Mouse (Mus musculus) testis, adult 2 months (tissue): ENCODE results near the gene Syt5. TPM values are rescaled to one million over a fixed set of nuclear protein-coding genes. Genes with fewer than 3 reads are reported as not detected.

Experiments
- H3K27ac ChIP-seq: fragments of 200-500 bp; 2 replicates; pipeline ENCODE4 v1.5.1; 2012; ENCODE audit warnings: low read depth, low read length; ENCODE audit not compliant: control insufficient read depth, insufficient read depth
- H3K27me3 ChIP-seq: fragments of 200-500 bp; 2 replicates; pipeline ENCODE4 v1.6.1; 2012; ENCODE audit warnings: mild to moderate bottlenecking, low read length, moderate library complexity; ENCODE audit not compliant: control insufficient read depth, insufficient read depth
- H3K36me3 ChIP-seq: fragments of 200-500 bp; 2 replicates; pipeline ENCODE4 v1.6.1; 2012; ENCODE audit warnings: mild to moderate bottlenecking, low read length; ENCODE audit not compliant: control insufficient read depth, insufficient read depth
- H3K4me1 ChIP-seq: fragments of 200-500 bp; 2 replicates; pipeline ENCODE4 v1.6.1; 2012; ENCODE audit warnings: low read length; ENCODE audit not compliant: control insufficient read depth, insufficient read depth
- H3K4me3 ChIP-seq: fragments of 200-500 bp; 2 replicates; pipeline ENCODE4 v1.5.1; 2012; ENCODE audit warnings: low read depth, mild to moderate bottlenecking, low read length, moderate library complexity, mixed read lengths; ENCODE audit not compliant: control insufficient read depth
- CTCF ChIP-seq: fragments of 200-500 bp; IDR thresholded peaks from 2 replicates; pipeline ENCODE4 v1.5.1; 2012; ENCODE audit warnings: low read depth, mild to moderate bottlenecking, inconsistent platforms, low read length, moderate library complexity; ENCODE audit not compliant: control insufficient read depth, insufficient read depth, insufficient replicate concordance
- POLR2A ChIP-seq: fragments of 200-500 bp; IDR thresholded peaks from 2 replicates; pipeline ENCODE4 v1.6.1; 2012; ENCODE audit warnings: low read depth, mild to moderate bottlenecking, inconsistent platforms, low read length, moderate library complexity; ENCODE audit not compliant: control insufficient read depth
- polyA plus RNA-seq: library from polyadenylated mRNA; depleted of rRNA; stranded (reverse); fragments of >200 nt; gene quantifications from 2 replicates; pipeline ENCODE4 v1.2.3, GENCODE M21; 2012

Syt5 gene
- polyA plus RNA-seq, 1 experiment, result 4.5 TPM

GRCm38 (mm10) chr7:4502421-4503090, 44.8 kb downstream of the Syt5 start:
- no peaks in the 10 kb centered on the region for H3K27me3 ChIP-seq
- no peak overlapping the region for H3K27ac ChIP-seq
- TF ChIP-seq POLR2A (no peak), CTCF (no peak)
- H3K36me3 ChIP-seq, result no peaks in the 10 kb centered on the region; the same call in 1 of the 2 replicates
- H3K4me1 ChIP-seq, result peaks cover 15% of the 10 kb centered on the region
- peak overlapping the region; percentile 90 for H3K4me3 ChIP-seq

- H3K4me1 ChIP-seq, result peaks cover 18% of the 10 kb centered on the region
- H3K36me3 ChIP-seq, result no peaks in the 10 kb centered on the region; the same call in none of the 2 replicates
- TF ChIP-seq CTCF, result no peak
- TF ChIP-seq POLR2A, result peak; percentile 75
- peak within 1 kb of the TSS; percentile 95 for H3K27ac ChIP-seq
- H3K27me3 ChIP-seq, result no peaks in the 10 kb centered on the region
- H3K4me3 ChIP-seq, result peak within 1 kb of the TSS; percentile 90
Measured at GRCm38 (mm10) chr7:4501558-4502397, 45.6 kb downstream of the Syt5 start, which contains the start of gene Ppp1r12c. Ppp1r12c (minus strand) TSS chr7:4501680.

DNA sequence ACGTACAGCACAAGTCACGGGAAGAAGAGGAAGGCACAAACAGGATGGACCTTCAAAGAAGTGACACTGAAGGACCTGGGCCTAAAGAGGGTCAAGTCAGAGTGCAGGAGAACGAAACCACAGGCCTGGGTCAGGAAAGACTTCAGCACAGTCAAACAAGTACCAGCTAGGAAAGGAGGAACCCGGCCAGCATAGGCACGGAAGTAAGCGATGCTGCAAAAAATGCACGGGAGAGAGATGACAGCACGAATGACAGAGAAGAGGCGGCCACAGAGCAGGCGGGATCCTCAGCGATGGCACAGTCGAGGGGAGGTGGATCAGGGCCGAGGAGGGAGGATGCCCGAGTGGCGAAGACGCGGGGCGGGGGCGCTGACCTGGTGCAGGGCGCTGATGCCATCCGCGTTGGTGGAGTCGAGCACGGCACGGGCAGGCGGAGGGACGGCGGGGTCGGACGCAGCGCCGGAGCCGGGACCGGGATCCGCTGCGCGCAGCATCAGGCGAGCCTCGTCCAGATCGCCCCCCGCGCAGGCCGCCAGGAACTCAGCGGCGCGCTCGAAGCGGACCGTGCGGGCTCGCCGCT, 46.4 kb downstream of the Syt5 start:
- Histone ChIP-seq H3K36me3 (no peaks in the 10 kb centered on the region; the same call in none of the 2 replicates), H3K4me3 (peak overlapping the region; percentile 90), H3K27me3 (no peaks in the 10 kb centered on the region), H3K27ac (peak overlapping the region; percentile 54), H3K4me1 (peaks cover 18% of the 10 kb centered on the region)
- TF ChIP-seq CTCF (no peak), POLR2A (no peak)

- H3K27ac ChIP-seq, result peak overlapping the region; percentile 23
- TF ChIP-seq POLR2A (no peak), CTCF (no peak)
- H3K36me3 ChIP-seq, result no peaks in the 10 kb centered on the region; the same call in none of the 2 replicates
- H3K4me3 ChIP-seq, result no peak overlapping the region
- H3K4me1 ChIP-seq, result peaks cover 18% of the 10 kb centered on the region
- no peaks in the 10 kb centered on the region for H3K27me3 ChIP-seq
Measured at GRCm38 (mm10) chr7:4499034-4499433, 48.3 kb downstream of the Syt5 start.

DNA sequence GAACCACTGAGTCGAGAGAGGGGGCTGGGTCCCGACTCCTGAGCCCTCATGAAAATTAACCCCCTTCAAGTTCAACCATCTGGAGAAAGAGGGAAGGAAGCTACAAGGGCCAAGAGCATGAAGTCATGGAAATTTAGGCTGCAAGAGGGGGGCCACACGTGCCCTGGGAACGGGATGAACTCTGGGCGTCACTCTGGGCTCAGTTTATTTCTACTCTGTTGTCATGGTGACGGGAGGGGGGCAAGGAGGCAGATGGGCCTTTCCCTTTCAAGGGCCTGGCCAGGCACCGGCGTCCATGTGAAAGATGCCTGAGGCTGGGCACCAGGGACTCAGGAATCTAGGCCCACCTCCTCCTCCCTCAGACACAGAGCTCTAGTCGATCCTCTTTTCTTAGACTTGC, 49.1 kb downstream of the Syt5 start:
- Histone ChIP-seq H3K4me1 (peaks cover 19% of the 10 kb centered on the region), H3K4me3 (no peak overlapping the region), H3K36me3 (no peaks in the 10 kb centered on the region; the same call in none of the 2 replicates), H3K27ac (no peak overlapping the region; the same call in 1 of the 2 replicates), H3K27me3 (no peaks in the 10 kb centered on the region)
- TF ChIP-seq CTCF, result no peak
- TF ChIP-seq POLR2A, result no peak

DNA sequence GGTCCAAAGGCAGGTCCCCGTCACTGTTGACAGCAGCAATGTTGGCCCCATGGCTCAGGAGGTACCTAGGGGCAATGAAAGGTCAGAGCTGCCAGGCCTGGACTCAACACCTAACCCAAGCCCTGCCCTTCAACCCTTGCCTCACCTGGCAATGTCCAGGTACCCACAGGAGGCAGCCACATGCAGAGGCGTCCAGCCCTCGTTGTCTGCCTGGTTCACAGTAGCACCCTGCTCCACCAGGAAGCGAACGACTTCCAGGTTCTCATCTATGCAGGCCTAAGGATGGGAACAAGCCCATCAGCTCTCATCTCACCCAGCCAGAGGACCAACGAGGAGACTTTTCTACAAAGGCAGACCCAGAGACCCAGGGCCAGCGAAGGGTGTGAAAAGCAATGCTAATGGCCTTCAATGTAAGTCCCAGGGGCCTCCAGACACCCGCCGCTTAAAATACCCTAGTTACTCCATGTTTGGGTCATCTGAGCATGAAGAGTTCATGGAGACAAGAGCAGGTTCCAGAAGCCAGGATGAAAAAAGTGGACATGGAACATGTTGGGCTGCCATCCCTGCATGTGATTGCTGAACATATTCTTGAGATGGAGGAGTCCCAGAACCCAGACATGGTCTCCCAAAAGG, 50.0 kb downstream of the Syt5 start:
- Histone ChIP-seq H3K4me1 (peaks cover 20% of the 10 kb centered on the region), H3K27ac (no peak overlapping the region), H3K27me3 (no peaks in the 10 kb centered on the region), H3K36me3 (no peaks in the 10 kb centered on the region; the same call in none of the 2 replicates), H3K4me3 (no peak overlapping the region)
- TF ChIP-seq POLR2A, result no peak
- no peak for TF ChIP-seq CTCF
